Mouse (Mus musculus) MEL (cell line): ENCODE measurements around the gene Tmem106a. TPM values are rescaled to one million over a fixed set of nuclear protein-coding genes. Genes with fewer than 3 reads are reported as not detected.

Experiments used
- DNase-seq: peaks from one replicate; pipeline ENCODE4 v3.0.0; 2011; ENCODE audit warnings: low read depth, low spot score
- H3K27ac ChIP-seq: 2 replicates; pipeline ENCODE4 v1.5.1; 2012; ENCODE audit warnings: low read depth, mild to moderate bottlenecking, control low read depth, low read length, moderate library complexity; ENCODE audit not compliant: control insufficient read depth
- H3K27me3 ChIP-seq, 2 experiments: fragments of 150-350 bp in 1 of 2; sonication (generic) in 1 of 2; 2 replicates each; pipeline ENCODE4 v1.6.1; 2012; ENCODE audit warnings: low read length in 2 of 2, mild to moderate bottlenecking in 2 of 2, improper control_type of control experiment in 1 of 2, moderate library complexity in 1 of 2; ENCODE audit not compliant: insufficient read depth in 2 of 2, control insufficient read depth in 1 of 2
- H3K36me3 ChIP-seq, 2 experiments: 2 replicates each; pipeline ENCODE4 v1.6.1; 2012 to 2014; ENCODE audit warnings: low read length in 2 of 2, improper control_type of control experiment in 1 of 2, inconsistent platforms in 1 of 2, mild to moderate bottlenecking in 1 of 2; ENCODE audit not compliant: insufficient read depth in 2 of 2, control insufficient read depth in 1 of 2
- H3K4me1 ChIP-seq, 2 experiments: fragments of 150-350 bp in 1 of 2; sonication (generic) in 1 of 2; 2 replicates each; pipeline ENCODE4 v1.6.1; 2012; ENCODE audit warnings: low read length in 2 of 2, improper control_type of control experiment in 1 of 2, mild to moderate bottlenecking in 1 of 2; ENCODE audit not compliant: insufficient read depth in 2 of 2, control insufficient read depth in 1 of 2
- H3K4me3 ChIP-seq, 2 experiments: fragments of 150-350 bp in 1 of 2; sonication (generic) in 1 of 2; 2 replicates each; pipeline ENCODE4 v1.5.1; 2012; ENCODE audit warnings: low read depth in 2 of 2, low read length in 2 of 2, mild to moderate bottlenecking in 2 of 2, moderate library complexity in 2 of 2, control low read depth in 1 of 2, improper control_type of control experiment in 1 of 2; ENCODE audit not compliant: control insufficient read depth in 1 of 2, insufficient read depth in 1 of 2
- H3K79me2 ChIP-seq: 2 replicates; pipeline ENCODE4 v1.6.1; 2012; ENCODE audit warnings: mild to moderate bottlenecking, low read length, moderate library complexity; ENCODE audit not compliant: control insufficient read depth, poor library complexity, insufficient read depth
- H3K9ac ChIP-seq: 2 replicates; pipeline ENCODE4 v1.6.1; 2012; ENCODE audit warnings: low read depth, mild to moderate bottlenecking, control low read depth, low read length, moderate library complexity; ENCODE audit not compliant: control insufficient read depth, poor library complexity, severe bottlenecking
- H3K9me3 ChIP-seq: fragments of 150-350 bp; sonication (generic); replicated peaks from 2 replicates; pipeline ENCODE4 v1.6.1; 2012; ENCODE audit warnings: mild to moderate bottlenecking, low read length, improper control_type of control experiment, moderate library complexity; ENCODE audit not compliant: insufficient read depth
- BHLHE40 ChIP-seq: IDR thresholded peaks from 2 replicates; pipeline ENCODE4 v1.6.1; 2012; ENCODE audit warnings: low read depth, mild to moderate bottlenecking, inconsistent platforms, low read length, improper control_type of control experiment, borderline replicate concordance
- CHD1 ChIP-seq: IDR thresholded peaks from 2 replicates; pipeline ENCODE4 v1.6.1; 2012; ENCODE audit warnings: low read depth, mild to moderate bottlenecking, inconsistent platforms, low read length, improper control_type of control experiment
- CHD2 ChIP-seq: IDR thresholded peaks from 2 replicates; pipeline ENCODE4 v1.6.1; 2011; ENCODE audit warnings: low read length, improper control_type of control experiment
- CTCF ChIP-seq, 3 experiments: IDR thresholded peaks in 2 of 3; conservative IDR thresholded peaks in 1 of 3; 2 replicates each; pipeline ENCODE4 v1.5.1; 2011 to 2012; ENCODE audit warnings: low read length in 3 of 3, low read depth in 2 of 3, mild to moderate bottlenecking in 2 of 3, improper control_type of control experiment in 1 of 3, inconsistent platforms in 1 of 3, mixed read lengths in 1 of 3, moderate library complexity in 1 of 3; ENCODE audit not compliant: control insufficient read depth in 1 of 3, insufficient read depth in 1 of 3, poor library complexity in 1 of 3, severe bottlenecking in 1 of 3
- EP300 ChIP-seq, 2 experiments: IDR thresholded peaks; 2 replicates each; pipeline ENCODE4 v1.6.1; 2011; ENCODE audit warnings: improper control_type of control experiment in 2 of 2, low read length in 2 of 2, low read depth in 1 of 2, mild to moderate bottlenecking in 1 of 2
- HCFC1 ChIP-seq: IDR thresholded peaks from 2 replicates; pipeline ENCODE4 v1.6.1; 2012; ENCODE audit warnings: low read depth, mild to moderate bottlenecking, inconsistent platforms, low read length, improper control_type of control experiment, moderate library complexity
- JUND ChIP-seq: IDR thresholded peaks from 2 replicates; pipeline ENCODE4 v1.6.1; 2011; ENCODE audit warnings: low read depth, mild to moderate bottlenecking, improper control_type of control experiment, low read length
- KAT2A ChIP-seq: conservative IDR thresholded peaks from 2 replicates; pipeline ENCODE4 v1.6.1; 2012; ENCODE audit warnings: low read depth, low read length, improper control_type of control experiment, inconsistent platforms
- MAX ChIP-seq: IDR thresholded peaks from 2 replicates; pipeline ENCODE4 v1.6.1; 2011; ENCODE audit warnings: low read length, improper control_type of control experiment
- MAZ ChIP-seq: IDR thresholded peaks from 2 replicates; pipeline ENCODE4 v1.6.1; 2012; ENCODE audit warnings: low read depth, mild to moderate bottlenecking, inconsistent platforms, low read length, improper control_type of control experiment
- MEF2A ChIP-seq: IDR thresholded peaks from 2 replicates; pipeline ENCODE4 v1.6.1; 2014; ENCODE audit warnings: low read depth, mild to moderate bottlenecking, inconsistent platforms, low read length, improper control_type of control experiment; ENCODE audit not compliant: poor library complexity, insufficient replicate concordance, severe bottlenecking; ENCODE audit errors: extremely low read depth
- MXI1 ChIP-seq: IDR thresholded peaks from 2 replicates; pipeline ENCODE4 v1.6.1; 2011; ENCODE audit warnings: mild to moderate bottlenecking, low read depth, low read length, improper control_type of control experiment
- MYC ChIP-seq: IDR thresholded peaks from 2 replicates; pipeline ENCODE4 v1.6.1; 2011; ENCODE audit warnings: low read depth, mild to moderate bottlenecking, low read length, improper control_type of control experiment, moderate library complexity
- NELFE ChIP-seq: IDR thresholded peaks from 2 replicates; pipeline ENCODE4 v1.6.1; 2011; ENCODE audit warnings: low read depth, low read length, improper control_type of control experiment
- POLR2A ChIP-seq, 2 experiments: IDR thresholded peaks; 2 replicates each; pipeline ENCODE4 v1.6.1; 2011 to 2012; ENCODE audit warnings: low read length in 2 of 2, mild to moderate bottlenecking in 2 of 2, control low read depth in 1 of 2, improper control_type of control experiment in 1 of 2, low read depth in 1 of 2, moderate library complexity in 1 of 2; ENCODE audit not compliant: control insufficient read depth in 1 of 2, insufficient read depth in 1 of 2, poor library complexity in 1 of 2
- POLR2AphosphoS5 ChIP-seq: IDR thresholded peaks from 2 replicates; pipeline ENCODE4 v1.6.1; 2012; ENCODE audit warnings: low read depth, borderline replicate concordance, mild to moderate bottlenecking, inconsistent platforms, low read length, moderate library complexity, mixed read lengths
- SIN3A ChIP-seq: IDR thresholded peaks from 2 replicates; pipeline ENCODE4 v1.6.1; 2012; ENCODE audit warnings: low read length, improper control_type of control experiment, inconsistent platforms
- TBP ChIP-seq: IDR thresholded peaks from 2 replicates; pipeline ENCODE4 v1.8.0; 2011; ENCODE audit warnings: low read depth, low read length, improper control_type of control experiment
- TCF12 ChIP-seq: IDR thresholded peaks from 2 replicates; pipeline ENCODE4 v1.6.1; 2014; ENCODE audit warnings: low read depth, mild to moderate bottlenecking, inconsistent platforms, low read length, improper control_type of control experiment, moderate library complexity
- USF2 ChIP-seq, 2 experiments: IDR thresholded peaks; 2 replicates each; pipeline ENCODE4 v1.6.1; 2011 to 2012; ENCODE audit warnings: improper control_type of control experiment in 2 of 2, low read length in 2 of 2, borderline replicate concordance in 1 of 2, inconsistent platforms in 1 of 2, low read depth in 1 of 2, mild to moderate bottlenecking in 1 of 2; ENCODE audit not compliant: insufficient read depth in 1 of 2
- ZC3H11A ChIP-seq: IDR thresholded peaks from 2 replicates; pipeline ENCODE4 v1.6.1; 2012; ENCODE audit warnings: low read depth, mild to moderate bottlenecking, inconsistent platforms, low read length, improper control_type of control experiment
- ZKSCAN1 ChIP-seq: IDR thresholded peaks from 2 replicates; pipeline ENCODE4 v1.6.1; 2012; ENCODE audit warnings: low read depth, mild to moderate bottlenecking, inconsistent platforms, low read length, improper control_type of control experiment, moderate library complexity
- ZMIZ1 ChIP-seq: IDR thresholded peaks from 2 replicates; pipeline ENCODE4 v1.6.1; 2012; ENCODE audit warnings: low read depth, mild to moderate bottlenecking, inconsistent platforms, low read length, improper control_type of control experiment, moderate library complexity
- ZNF384 ChIP-seq: IDR thresholded peaks from 2 replicates; pipeline ENCODE4 v1.6.1; 2012; ENCODE audit warnings: low read depth, mild to moderate bottlenecking, inconsistent platforms, low read length, improper control_type of control experiment
- polyA plus RNA-seq, 2 experiments: library from polyadenylated mRNA; stranded (reverse) in 1 of 2; unstranded in 1 of 2; fragments of >175 nt in 1 of 2; fragments of >200 nt in 1 of 2; gene quantifications; 2 replicates each; pipeline versions ENCODE4 v1.2.1 to v1.2.4; 2012; ENCODE audit warnings: low replicate concordance in 2 of 2, low read depth in 1 of 2; ENCODE audit not compliant: insufficient read length in 2 of 2, insufficient read depth in 1 of 2, missing spikeins in 1 of 2
- total RNA-seq: library from RNA; depleted of rRNA; stranded (reverse); fragments of 300-350 nt; gene quantifications from 2 replicates; pipeline ENCODE4 v1.2.3, GENCODE M21; 2012

Tmem106a gene
- total and polyA plus RNA-seq, 3 experiments: 0.23 to 0.81 TPM; not detected in 1

- TF ChIP-seq CTCF (IDR thresholded peaks at IDR 0.05 in 2 of 3, conservative IDR thresholded peaks at IDR 0.05 in 1 of 3; ENCODE audit: control insufficient read depth in 1 of 3, insufficient read depth in 1 of 3, low read depth in 2 of 3, low read length in 3 of 3, poor library complexity in 1 of 3, severe bottlenecking in 1 of 3) (peak; percentile 17 to 44 (median 39); a peak in 5 of 6 replicates), HCFC1 (no peak), ZC3H11A (no peak), MXI1 (no peak), ZNF384 (no peak), ZMIZ1 (no peak), NELFE (no peak)
- no peak overlapping the region for H3K4me3 ChIP-seq
- peaks cover 0 to 28% of the 10 kb centered on the region in 2 experiments; a peak in 2 of 4 replicates for H3K36me3 ChIP-seq
- H3K4me1 ChIP-seq: no peaks in the 10 kb centered on the region
- no peaks in the 10 kb centered on the region for H3K27me3 ChIP-seq
- no peak overlapping the region for H3K9ac ChIP-seq
- DNase-seq: peak; percentile 41
- no peaks in the 10 kb centered on the region for H3K9me3 ChIP-seq
- H3K79me2 ChIP-seq: no peaks in the 10 kb centered on the region
- no peak overlapping the region for H3K27ac ChIP-seq
These were observed 5.9 kb upstream of the Tmem106a start for GRCm38 (mm10) chr11:101576116-101576515.

- TF ChIP-seq POLR2AphosphoS5 (no peak), CHD2 (no peak), TCF12 (no peak), EP300 (IDR thresholded peaks at IDR 0.05; ENCODE audit: low read depth in 1 of 2, low read length in 2 of 2) (no peak), USF2 (IDR thresholded peaks at IDR 0.05; ENCODE audit: borderline replicate concordance in 1 of 2, insufficient read depth in 1 of 2, low read depth in 1 of 2, low read length in 2 of 2) (no peak), BHLHE40 (no peak), JUND (no peak), ZMIZ1 (no peak), ZKSCAN1 (no peak), ZNF384 (no peak), MYC (no peak), MEF2A (no peak), SIN3A (no peak), MAX (no peak), POLR2A (IDR thresholded peaks at IDR 0.05; ENCODE audit: control insufficient read depth in 1 of 2, insufficient read depth in 1 of 2, low read depth in 1 of 2, low read length in 2 of 2, poor library complexity in 1 of 2) (no peak), TBP (no peak), MXI1 (no peak), MAZ (no peak), CHD1 (no peak), KAT2A (no peak)
- TF ChIP-seq, all 39 proteins: peak for 0
- H3K36me3 ChIP-seq: peaks cover 8 to 11% of the 10 kb centered on the region in 2 experiments; a peak in 3 of 4 replicates
- no peak for DNase-seq
- no peaks in the 10 kb centered on the region for H3K27me3 ChIP-seq
- H3K4me1 ChIP-seq: peaks cover 3 to 5% of the 10 kb centered on the region in 2 experiments
- H3K4me3 ChIP-seq: no peak overlapping the region
- no peaks in the 10 kb centered on the region for H3K9me3 ChIP-seq
- no peak overlapping the region for H3K27ac ChIP-seq
- no peaks in the 10 kb centered on the region for H3K79me2 ChIP-seq
- no peak overlapping the region for H3K9ac ChIP-seq
These were observed 819 bp upstream of the Tmem106a start for GRCm38 (mm10) chr11:101581081-101581764.
